Mouse (Mus musculus): ENCODE data around the gene Btbd35f20. TPM values are rescaled to one million over a fixed set of nuclear protein-coding genes. Genes with fewer than 3 reads are reported as not detected.
"Not testable (repeated sequence)": the region's sequence is repeated elsewhere in the genome, so short reads cannot be mapped to it uniquely, and the experiment has no call there.

Btbd35f20 gene
- polyA plus RNA-seq (2015; fragmentation: Nextera tagmentation; extraction: Ambion mirVana) = not detected in 2 replicates

- not testable (repeated sequence) for H3K27ac ChIP-seq (ENCODE audit: low read length); H3K4me2 ChIP-seq (replicated peaks; ENCODE audit: low read depth, low read length); H3K27me3 ChIP-seq (replicated peaks; ENCODE audit: insufficient read depth, low read length); H3K9ac ChIP-seq (replicated peaks; ENCODE audit: low read depth); H3K9me3 ChIP-seq (ENCODE audit: low read length); H3K36me3 ChIP-seq (ENCODE audit: insufficient read depth, low read length); H3K4me3 ChIP-seq (ENCODE audit: low read depth, low read length); H3K4me1 ChIP-seq (ENCODE audit: insufficient read depth, low read depth, low read length); ATAC-seq; DNase-seq (ENCODE audit: low spot score)
- WGBS = no CpG with 5 or more reads among the region's 4 CpGs
Observed at GRCm38 (mm10) chrX:4291145-4291544, at the start of gene Btbd35f20. Gene Btbd35f20 (minus strand): TSS chrX:4291245.

Other genes starting within 250 kb of the Btbd35f20 start
- gene Btbd35f28, start 94.7 kb downstream of the Btbd35f20 start, polyA plus RNA-seq (2015; fragmentation: Nextera tagmentation; extraction: Ambion mirVana) = not detected in 2 replicates
- not detected in 2 replicates for gene Btbd35f17, start 79.4 kb upstream of the Btbd35f20 start, polyA plus RNA-seq (2015; fragmentation: Nextera tagmentation; extraction: Ambion mirVana)

All from lung, postnatal 0 days (tissue).